Mouse (Mus musculus) E14TG2a.4 (cell line): ENCODE measurements around the gene Hand1.
A peak's percentile ranks its signal among the peaks of the same experiment; 100 is the strongest.

Experiments used
- H3K27me3 ChIP-seq: 2 replicates; pipeline ENCODE4 v1.6.1; 2014; ENCODE audit warnings: low read length, control low read depth; ENCODE audit not compliant: insufficient read depth
- H3K36me3 ChIP-seq: 2 replicates; pipeline ENCODE4 v1.6.1; 2014; ENCODE audit warnings: low read length, control low read depth; ENCODE audit not compliant: insufficient read depth
- H3K4me1 ChIP-seq: replicated peaks from 2 replicates; pipeline ENCODE4 v1.6.1; 2014; ENCODE audit warnings: low read depth, low read length, control low read depth
- H3K4me3 ChIP-seq: replicated peaks from 2 replicates; pipeline ENCODE4 v1.5.1; 2014; ENCODE audit warnings: mild to moderate bottlenecking, low read length
- H3K9me3 ChIP-seq: 2 replicates; pipeline ENCODE4 v1.6.1; 2014; ENCODE audit warnings: low read length, control low read depth
- CTCF ChIP-seq: conservative IDR thresholded peaks from 2 replicates; pipeline ENCODE4 v1.5.1; 2014; ENCODE audit warnings: low read length
- NANOG ChIP-seq: IDR thresholded peaks from 2 replicates; pipeline ENCODE4 v1.6.1; 2014; ENCODE audit warnings: borderline replicate concordance, low read length, mixed read lengths
- POU5F1 ChIP-seq: IDR thresholded peaks from 2 replicates; pipeline ENCODE4 v1.6.1; 2014; ENCODE audit warnings: low read length, borderline replicate concordance

The Hand1 gene

GRCm38 (mm10) chr11:57811006-57811405 lies 21.6 kb downstream of the Hand1 start:
- TF ChIP-seq NANOG = no peak
- TF ChIP-seq CTCF = no peak
- no peak for TF ChIP-seq POU5F1

DNA sequence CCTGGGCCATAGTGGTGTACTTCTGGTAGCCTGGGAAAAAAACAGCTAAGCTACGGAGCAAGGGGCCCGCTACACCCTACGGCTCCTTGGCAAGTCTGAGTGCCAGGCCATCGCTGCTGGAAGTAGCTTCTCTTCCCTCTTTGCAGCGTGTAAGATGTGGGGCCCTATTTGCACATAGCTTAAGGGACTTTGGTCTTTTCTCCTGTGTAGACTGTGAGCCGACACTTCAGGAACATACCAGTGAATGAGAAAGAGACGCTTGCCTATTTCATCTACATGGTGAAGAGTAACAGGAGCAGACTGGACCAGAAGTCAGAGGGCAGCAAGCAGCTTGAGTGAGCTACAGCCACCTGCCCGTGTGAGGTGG lies 22.9 kb downstream of the Hand1 start:
- H3K4me3 ChIP-seq = no peak overlapping the region
- H3K36me3 ChIP-seq = peaks cover 69% of the 10 kb centered on the region
- no peaks in the 10 kb centered on the region for H3K27me3 ChIP-seq
- no peaks in the 10 kb centered on the region for H3K9me3 ChIP-seq
- H3K4me1 ChIP-seq = peaks cover 27% of the 10 kb centered on the region
- no peak for TF ChIP-seq POU5F1
- no peak for TF ChIP-seq CTCF
- no peak for TF ChIP-seq NANOG

More at GRCm38 (mm10) chr11:57811006-57811405, 21.6 kb downstream of the Hand1 start:
- no peaks in the 10 kb centered on the region for H3K9me3 ChIP-seq
- peaks cover 29% of the 10 kb centered on the region for H3K4me1 ChIP-seq
- no peak overlapping the region for H3K4me3 ChIP-seq
- H3K36me3 ChIP-seq = peaks cover 65% of the 10 kb centered on the region
- H3K27me3 ChIP-seq = no peaks in the 10 kb centered on the region

GRCm38 (mm10) chr11:57809017-57809731 lies 23.4 kb downstream of the Hand1 start:
- H3K4me3 ChIP-seq = no peak overlapping the region
- no peaks in the 10 kb centered on the region for H3K9me3 ChIP-seq
- TF ChIP-seq NANOG = no peak
- TF ChIP-seq POU5F1 = no peak
- TF ChIP-seq CTCF = no peak
- no peaks in the 10 kb centered on the region for H3K27me3 ChIP-seq
- H3K4me1 ChIP-seq = peaks cover 21% of the 10 kb centered on the region
- H3K36me3 ChIP-seq = peaks cover 69% of the 10 kb centered on the region

DNA sequence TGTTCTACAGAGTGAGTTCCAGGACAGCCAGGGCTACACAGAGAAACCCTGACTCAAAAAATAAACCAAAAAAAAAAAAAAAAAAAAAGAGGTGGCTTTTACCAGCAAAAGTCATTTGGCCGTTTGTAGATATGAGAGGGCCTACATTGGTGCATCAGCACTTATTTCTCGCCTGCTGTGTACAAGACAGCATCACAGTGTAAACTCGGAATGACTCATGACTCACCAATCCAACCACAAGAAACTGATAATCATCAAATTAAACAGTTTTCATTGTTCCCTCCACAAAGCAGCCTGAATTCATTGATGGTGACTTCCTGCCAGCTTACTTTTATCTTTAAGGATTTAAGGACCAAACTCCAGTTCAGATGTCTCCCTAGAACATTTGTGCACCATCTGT lies 27.6 kb downstream of the Hand1 start:
- H3K27me3 ChIP-seq = peaks cover 8% of the 10 kb centered on the region
- H3K9me3 ChIP-seq = no peaks in the 10 kb centered on the region

DNA sequence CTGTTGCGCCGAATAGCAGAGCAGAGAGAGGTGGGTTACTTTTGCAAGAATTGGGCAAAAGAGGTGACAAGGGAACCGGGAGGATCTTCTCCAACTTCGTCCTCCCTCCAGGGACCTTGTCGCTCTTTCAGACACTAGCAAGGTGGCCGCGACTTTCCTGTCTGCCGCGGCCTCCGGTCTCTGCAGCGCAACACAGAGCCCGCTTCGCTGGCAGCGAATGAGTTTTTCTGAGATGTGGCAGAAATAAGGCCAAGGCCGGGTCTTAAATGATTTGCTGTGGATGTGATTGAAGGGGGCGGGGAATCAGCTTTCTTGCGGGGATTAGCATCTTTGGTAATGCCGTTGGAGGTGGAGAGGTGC lies 30.1 kb downstream of the Hand1 start:
- H3K27me3 ChIP-seq = peaks cover 8% of the 10 kb centered on the region
- H3K9me3 ChIP-seq = no peaks in the 10 kb centered on the region
- peaks cover 40% of the 10 kb centered on the region for H3K4me1 ChIP-seq
- H3K4me3 ChIP-seq = peak overlapping the region; percentile 96
- TF ChIP-seq NANOG (no peak), POU5F1 (no peak), CTCF (no peak)
- peaks cover 18% of the 10 kb centered on the region for H3K36me3 ChIP-seq

More for the DNA sequence above, 27.6 kb downstream of the Hand1 start:
- TF ChIP-seq NANOG (no peak), CTCF (no peak), POU5F1 (no peak)
- H3K4me1 ChIP-seq = peaks cover 22% of the 10 kb centered on the region
- H3K4me3 ChIP-seq = no peak overlapping the region
- peaks cover 42% of the 10 kb centered on the region for H3K36me3 ChIP-seq

- no peak for TF ChIP-seq CTCF
- TF ChIP-seq NANOG = no peak
- no peak for TF ChIP-seq POU5F1
- Histone ChIP-seq H3K4me1 (peaks cover 39% of the 10 kb centered on the region), H3K4me3 (peak overlapping the region; percentile 96), H3K9me3 (no peaks in the 10 kb centered on the region), H3K36me3 (peaks cover 13% of the 10 kb centered on the region), H3K27me3 (peaks cover 8% of the 10 kb centered on the region)
Observed at GRCm38 (mm10) chr11:57801766-57802510, 30.7 kb downstream of the Hand1 start.

GRCm38 (mm10) chr11:57800971-57801765 lies 31.4 kb downstream of the Hand1 start, which contains the start of gene Sap30l:
Sap30l (plus strand) TSS chr11:57801637.
- TF ChIP-seq NANOG = no peak
- TF ChIP-seq CTCF = no peak
- no peak for TF ChIP-seq POU5F1

DNA sequence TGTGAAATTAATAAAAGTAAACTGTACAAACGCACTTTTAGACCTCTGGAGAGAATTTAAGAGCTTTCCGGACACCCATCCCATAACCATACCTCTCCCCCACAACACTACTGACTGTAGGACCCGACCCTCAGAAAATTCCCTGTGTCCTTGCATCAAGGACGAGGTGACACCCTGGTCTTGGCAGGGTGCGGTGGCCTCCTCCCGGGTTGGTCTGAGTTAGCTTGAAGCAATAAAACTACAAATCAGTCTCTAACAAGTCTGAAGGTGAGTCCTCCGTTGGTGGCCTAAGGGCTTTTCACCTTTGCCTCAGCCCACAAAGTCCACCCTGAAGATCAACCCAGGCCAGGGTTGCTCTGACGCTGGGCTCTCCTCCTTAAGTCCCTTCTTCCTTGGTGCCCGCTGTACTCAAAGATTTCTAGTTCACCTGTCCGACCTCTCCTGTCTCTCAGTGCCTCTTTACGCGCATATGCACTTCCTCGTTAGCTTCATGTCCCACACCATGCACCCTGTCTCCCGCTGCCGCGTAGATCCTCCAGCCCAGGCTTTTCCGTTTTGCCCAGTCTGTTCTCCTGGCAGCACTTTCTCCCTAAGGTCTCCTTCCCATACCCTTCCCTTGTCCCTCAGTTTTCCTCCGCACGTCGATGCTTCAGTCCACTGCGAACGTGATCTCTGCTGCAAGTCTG lies 32.2 kb downstream of the Hand1 start:
- H3K4me1 ChIP-seq = peaks cover 47% of the 10 kb centered on the region
- H3K4me3 ChIP-seq = peak overlapping the region; percentile 96
- no peak for TF ChIP-seq POU5F1
- TF ChIP-seq NANOG = no peak
- no peak for TF ChIP-seq CTCF
- H3K27me3 ChIP-seq = peaks cover 8% of the 10 kb centered on the region
- no peaks in the 10 kb centered on the region for H3K9me3 ChIP-seq
- no peaks in the 10 kb centered on the region for H3K36me3 ChIP-seq

More at GRCm38 (mm10) chr11:57800971-57801765, 31.4 kb downstream of the Hand1 start, which contains the start of gene Sap30l:
- peaks cover 8% of the 10 kb centered on the region for H3K27me3 ChIP-seq
- H3K4me1 ChIP-seq = peaks cover 42% of the 10 kb centered on the region
- peaks cover 5% of the 10 kb centered on the region for H3K36me3 ChIP-seq
- peak within 1 kb of the TSS; percentile 96 for H3K4me3 ChIP-seq
- no peaks in the 10 kb centered on the region for H3K9me3 ChIP-seq
